Mouse (Mus musculus): ENCODE results near the gene Dnase1l3. TPM values are rescaled to one million over a fixed set of nuclear protein-coding genes. Genes with fewer than 3 reads are reported as not detected.

Gene Dnase1l3
- polyA plus RNA-seq, 1 experiment from 2014 or later: 0.29 TPM

DNA sequence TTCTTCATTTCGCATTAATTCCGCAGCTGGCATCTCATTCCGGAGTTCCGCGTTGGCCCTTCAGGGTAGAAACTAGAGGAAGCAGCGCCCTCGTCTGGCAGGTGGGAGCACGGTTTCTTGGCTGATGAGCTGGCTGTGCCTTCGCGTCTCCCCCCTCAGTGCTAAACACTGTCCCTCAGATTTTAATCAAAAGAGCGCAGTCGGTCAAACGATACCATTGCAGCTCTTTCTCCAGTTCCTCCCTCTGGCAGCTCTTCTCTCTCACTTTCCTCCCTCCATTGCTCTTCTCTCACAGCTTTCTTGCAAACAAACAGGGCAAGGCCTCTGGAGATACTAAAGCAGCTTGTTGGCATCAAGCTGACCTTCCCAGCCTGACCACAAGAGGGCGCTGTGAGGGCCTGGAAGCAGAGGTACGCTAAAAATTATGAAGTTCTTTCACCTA, 2.9 kb upstream of the Dnase1l3 start:
- Histone ChIP-seq H3K4me2 (peak overlapping the region; percentile 52), H3K27me3 (peaks cover 25% of the 10 kb centered on the region), H3K4me1 (peaks cover 21% of the 10 kb centered on the region), H3K9me3 (replicated peaks) (no peaks in the 10 kb centered on the region), H3K36me3 (no peaks in the 10 kb centered on the region), H3K27ac (no peak overlapping the region), H3K9ac (no peak overlapping the region), H3K4me3 (replicated peaks) (peak overlapping the region; percentile 15)
- 0 out of 2 replicates have a peak, but pooled peaks have one; percentile 16 for ATAC-seq (replicated peaks; ENCODE audit: low FRiP score)
- 2% methylated on average over 15 of the region's 15 CpGs for WGBS

DNA sequence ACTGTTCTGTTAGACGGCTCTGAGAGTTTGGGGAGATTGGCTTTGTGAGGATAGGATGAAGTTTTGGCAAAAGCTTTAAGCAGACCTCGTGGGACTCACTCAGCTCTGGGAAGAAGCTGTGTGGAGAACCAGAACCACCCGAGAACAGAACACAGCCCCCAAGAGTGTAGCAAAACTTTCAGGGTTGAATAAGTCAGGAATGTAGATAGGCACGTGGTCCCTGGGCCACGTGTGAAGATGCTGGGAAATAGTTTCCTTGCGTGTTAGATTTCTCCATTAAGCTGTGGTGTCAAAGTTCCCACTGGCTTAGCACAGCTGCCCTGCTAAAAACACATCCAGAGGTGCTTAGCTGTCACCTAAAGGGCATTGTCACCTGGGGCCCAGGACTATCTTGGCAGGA, 2.2 kb downstream of the Dnase1l3 start:
- Histone ChIP-seq H3K27ac (no peak overlapping the region), H3K4me2 (no peak overlapping the region), H3K9me3 (replicated peaks) (no peaks in the 10 kb centered on the region), H3K4me3 (replicated peaks) (no peak overlapping the region), H3K27me3 (no peaks in the 10 kb centered on the region), H3K4me1 (peaks cover 21% of the 10 kb centered on the region), H3K9ac (no peak overlapping the region), H3K36me3 (no peaks in the 10 kb centered on the region)
- ATAC-seq (replicated peaks; ENCODE audit: low FRiP score): 0 out of 2 replicates have a peak, but pooled peaks have one; percentile 13
- 42% methylated on average over 6 of the region's 6 CpGs for WGBS

DNA sequence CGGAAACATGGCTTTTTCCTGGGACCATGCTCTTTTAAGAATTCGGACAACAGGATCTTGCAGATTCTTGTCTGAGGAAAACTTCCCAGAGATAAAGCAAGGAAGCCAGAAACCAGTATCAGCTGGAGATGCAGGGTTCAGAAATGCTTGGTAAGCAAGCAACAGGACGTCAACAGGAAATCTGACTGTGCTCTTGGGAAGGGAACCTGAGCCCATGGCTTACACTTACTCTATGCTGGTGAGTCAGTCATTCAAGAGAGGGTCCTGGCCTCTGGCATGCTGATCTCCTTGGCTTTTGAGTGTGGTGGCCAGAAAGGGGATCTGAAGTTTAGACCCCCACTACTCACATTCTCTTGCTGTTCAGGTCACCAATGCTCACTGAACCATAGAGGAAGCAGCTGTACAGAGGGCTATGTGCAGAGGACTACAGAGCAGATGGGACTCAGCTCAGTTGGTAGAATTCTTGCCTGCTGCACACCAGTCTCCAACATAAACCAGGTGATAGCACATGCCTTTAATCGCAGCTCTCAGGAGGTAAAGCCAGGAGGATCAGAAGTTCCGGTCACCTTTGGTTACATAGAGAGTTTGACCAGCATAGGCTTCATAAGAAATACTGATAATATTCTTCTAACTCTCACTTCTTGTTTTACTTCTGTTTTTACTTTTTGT, 3.1 kb downstream of the Dnase1l3 start:
- no peak overlapping the region for H3K4me3 ChIP-seq (replicated peaks)
- H3K4me2 ChIP-seq: no peak overlapping the region
- H3K27me3 ChIP-seq: no peaks in the 10 kb centered on the region
- H3K36me3 ChIP-seq: no peaks in the 10 kb centered on the region
- H3K27ac ChIP-seq: 0 out of 2 replicates have a peak overlapping the region, but pooled peaks have one; percentile 15
- 72% methylated on average over 5 of the region's 5 CpGs for WGBS
- peak; percentile 54 for ATAC-seq (replicated peaks; ENCODE audit: low FRiP score)
- no peak overlapping the region for H3K9ac ChIP-seq
- peaks cover 17% of the 10 kb centered on the region for H3K4me1 ChIP-seq
- H3K9me3 ChIP-seq (replicated peaks): no peaks in the 10 kb centered on the region

DNA sequence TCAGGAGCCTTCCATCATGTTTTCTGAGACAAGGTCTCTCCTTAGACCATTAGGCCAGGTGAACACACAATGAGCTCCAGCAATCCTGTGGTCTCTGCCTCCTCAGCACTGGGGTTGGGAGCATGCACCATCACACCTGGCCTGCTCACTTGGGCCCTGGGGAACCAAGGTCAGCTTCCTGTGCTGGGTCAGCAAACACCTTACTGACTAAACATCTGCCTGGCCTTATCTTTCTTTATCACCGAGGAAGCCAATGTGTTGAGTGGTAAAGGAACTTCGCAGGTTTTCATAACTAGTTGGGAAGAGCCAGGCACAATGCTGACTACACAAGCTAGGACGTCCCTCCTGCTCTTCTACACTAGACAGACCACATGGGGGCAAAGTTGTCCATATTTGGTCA, 4.4 kb downstream of the Dnase1l3 start:
- WGBS: 77% methylated on average over 3 of the region's 3 CpGs
- no peak overlapping the region for H3K4me2 ChIP-seq
- no peak overlapping the region for H3K9ac ChIP-seq
- H3K36me3 ChIP-seq: no peaks in the 10 kb centered on the region
- H3K9me3 ChIP-seq (replicated peaks): no peaks in the 10 kb centered on the region
- no peak for ATAC-seq (replicated peaks; ENCODE audit: low FRiP score)
- H3K4me3 ChIP-seq (replicated peaks): no peak overlapping the region
- no peak overlapping the region for H3K27ac ChIP-seq
- no peaks in the 10 kb centered on the region for H3K27me3 ChIP-seq
- peaks cover 17% of the 10 kb centered on the region for H3K4me1 ChIP-seq

DNA sequence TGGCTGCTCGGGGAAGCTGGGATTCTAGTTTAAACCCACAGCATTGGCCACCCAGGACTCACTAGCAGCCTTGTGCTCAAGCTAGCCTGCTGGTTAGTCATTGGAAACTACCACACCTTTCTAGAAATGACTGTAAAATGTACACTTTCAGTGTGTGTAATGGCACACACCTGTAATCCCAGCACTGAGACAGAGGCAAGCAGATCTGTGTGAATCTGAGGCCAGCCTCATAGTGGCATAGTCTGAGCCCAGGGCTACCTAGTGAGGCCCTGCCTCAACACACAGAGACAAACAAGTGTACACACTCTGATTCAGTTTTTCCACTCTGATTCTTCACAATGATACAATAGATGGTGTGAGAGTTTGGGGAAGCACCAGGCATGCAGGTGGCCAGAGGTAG, 5.0 kb downstream of the Dnase1l3 start:
- H3K36me3 ChIP-seq: no peaks in the 10 kb centered on the region
- no peaks in the 10 kb centered on the region for H3K27me3 ChIP-seq
- no peaks in the 10 kb centered on the region for H3K9me3 ChIP-seq (replicated peaks)
- no peak overlapping the region for H3K27ac ChIP-seq
- 65% methylated on average over 1 of the region's 1 CpGs for WGBS
- no peak overlapping the region for H3K4me3 ChIP-seq (replicated peaks)
- H3K9ac ChIP-seq: no peak overlapping the region
- ATAC-seq (replicated peaks; ENCODE audit: low FRiP score): no peak
- H3K4me1 ChIP-seq: peaks cover 17% of the 10 kb centered on the region
- H3K4me2 ChIP-seq: no peak overlapping the region

DNA sequence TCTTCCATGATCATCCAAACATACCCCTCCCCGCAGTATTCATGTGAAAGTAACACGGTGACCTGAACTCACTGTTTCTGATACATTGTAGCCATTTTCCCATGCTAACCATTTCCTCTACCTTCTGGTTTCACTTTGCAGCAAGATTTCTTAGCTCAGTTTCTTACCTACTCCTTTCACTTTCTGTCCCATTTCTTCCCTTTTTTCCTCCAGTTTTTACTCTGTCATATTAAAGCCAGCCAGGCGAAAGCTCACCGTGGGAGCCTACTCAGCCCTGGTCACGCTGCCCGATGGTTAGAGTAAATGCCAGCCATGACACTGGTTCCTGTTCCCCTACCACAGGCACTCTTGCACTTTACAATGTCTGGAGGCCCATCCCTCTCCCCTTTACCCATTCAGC, 7.5 kb downstream of the Dnase1l3 start:
- no peaks in the 10 kb centered on the region for H3K27me3 ChIP-seq
- H3K4me2 ChIP-seq: no peak overlapping the region
- no peak for ATAC-seq (replicated peaks; ENCODE audit: low FRiP score)
- no peak overlapping the region for H3K9ac ChIP-seq
- WGBS: 97% methylated on average over 6 of the region's 6 CpGs
- H3K4me1 ChIP-seq: peaks cover 11% of the 10 kb centered on the region
- no peaks in the 10 kb centered on the region for H3K36me3 ChIP-seq
- no peaks in the 10 kb centered on the region for H3K9me3 ChIP-seq (replicated peaks)
- H3K4me3 ChIP-seq (replicated peaks): no peak overlapping the region
- H3K27ac ChIP-seq: no peak overlapping the region

DNA sequence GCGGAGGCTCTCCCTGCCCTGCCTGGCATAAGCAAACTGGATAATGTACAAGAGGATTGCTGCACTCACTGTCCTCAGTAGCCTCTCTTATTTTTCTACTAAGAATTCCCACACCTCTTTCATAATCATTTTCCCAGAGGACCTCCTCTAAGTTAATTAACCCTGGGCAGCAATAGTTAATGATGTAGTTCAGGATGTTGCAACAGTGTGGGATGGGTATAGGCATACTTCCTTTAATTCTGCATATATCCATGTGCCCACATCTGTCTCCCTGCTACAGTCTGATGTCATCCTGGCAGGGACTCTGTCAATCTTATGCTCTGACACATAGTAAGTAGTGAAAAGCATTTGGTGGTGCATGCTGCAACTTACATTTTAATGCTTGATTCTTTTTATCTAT, 13.1 kb downstream of the Dnase1l3 start:
- Histone ChIP-seq H3K4me3 (replicated peaks) (no peak overlapping the region), H3K36me3 (no peaks in the 10 kb centered on the region), H3K9ac (no peak overlapping the region), H3K27me3 (no peaks in the 10 kb centered on the region), H3K4me2 (no peak overlapping the region), H3K9me3 (replicated peaks) (no peaks in the 10 kb centered on the region), H3K4me1 (no peaks in the 10 kb centered on the region), H3K27ac (no peak overlapping the region)
- no peak for ATAC-seq (replicated peaks; ENCODE audit: low FRiP score)
- 89% methylated on average over 1 of the region's 1 CpGs for WGBS

DNA sequence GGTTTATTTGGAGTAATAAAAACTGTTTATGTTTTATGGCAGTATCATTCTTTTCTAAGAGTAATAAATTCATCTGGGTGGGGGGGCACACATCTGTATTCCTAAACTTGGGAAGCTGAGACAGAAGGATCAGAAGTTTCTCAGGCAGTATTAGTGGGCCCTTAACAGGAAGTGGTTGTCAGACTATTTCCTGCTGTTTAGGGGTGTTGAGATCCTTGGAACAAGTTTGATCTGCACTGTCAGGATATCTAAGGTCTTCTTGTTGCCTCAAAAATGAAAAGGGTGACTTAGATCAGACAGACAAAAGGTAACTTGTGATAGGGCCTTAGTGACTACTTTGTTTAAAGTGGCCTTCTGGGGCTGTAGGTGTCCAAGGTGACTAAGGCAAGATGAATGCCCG, 16.2 kb downstream of the Dnase1l3 start:
- no peaks in the 10 kb centered on the region for H3K36me3 ChIP-seq
- H3K27ac ChIP-seq: no peak overlapping the region
- no peak overlapping the region for H3K4me3 ChIP-seq (replicated peaks)
- 76% methylated on average over 1 of the region's 1 CpGs for WGBS
- H3K4me2 ChIP-seq: no peak overlapping the region
- ATAC-seq (replicated peaks; ENCODE audit: low FRiP score): no peak
- H3K4me1 ChIP-seq: no peaks in the 10 kb centered on the region
- no peaks in the 10 kb centered on the region for H3K9me3 ChIP-seq (replicated peaks)
- H3K9ac ChIP-seq: no peak overlapping the region
- H3K27me3 ChIP-seq: no peaks in the 10 kb centered on the region

DNA sequence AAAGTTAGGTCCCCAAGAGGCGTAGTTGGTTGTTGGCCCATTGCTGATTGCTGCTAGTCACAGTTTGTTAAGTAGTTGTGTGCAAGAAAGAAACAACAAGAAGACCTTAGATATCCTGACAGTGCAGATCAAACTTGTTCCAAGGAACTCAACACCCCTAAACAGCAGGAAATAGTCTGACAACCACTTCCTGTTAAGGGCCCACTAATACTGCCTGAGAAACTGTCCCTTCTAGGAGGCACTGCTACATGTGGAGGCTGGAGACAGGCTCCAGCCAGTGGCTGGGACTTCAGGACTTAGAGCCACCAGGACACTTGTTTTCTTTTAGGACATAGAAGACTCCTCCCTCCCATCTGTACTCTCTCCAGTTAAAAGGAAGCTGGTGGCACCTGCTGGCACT, 16.9 kb downstream of the Dnase1l3 start:
- no peak overlapping the region for H3K4me2 ChIP-seq
- H3K27me3 ChIP-seq: no peaks in the 10 kb centered on the region
- no peak for ATAC-seq (replicated peaks; ENCODE audit: low FRiP score)
- H3K9ac ChIP-seq: no peak overlapping the region
- no peaks in the 10 kb centered on the region for H3K4me1 ChIP-seq
- H3K27ac ChIP-seq: no peak overlapping the region
- H3K4me3 ChIP-seq (replicated peaks): no peak overlapping the region
- no peaks in the 10 kb centered on the region for H3K36me3 ChIP-seq
- 86% methylated on average over 1 of the region's 1 CpGs for WGBS
- H3K9me3 ChIP-seq (replicated peaks): no peaks in the 10 kb centered on the region

DNA sequence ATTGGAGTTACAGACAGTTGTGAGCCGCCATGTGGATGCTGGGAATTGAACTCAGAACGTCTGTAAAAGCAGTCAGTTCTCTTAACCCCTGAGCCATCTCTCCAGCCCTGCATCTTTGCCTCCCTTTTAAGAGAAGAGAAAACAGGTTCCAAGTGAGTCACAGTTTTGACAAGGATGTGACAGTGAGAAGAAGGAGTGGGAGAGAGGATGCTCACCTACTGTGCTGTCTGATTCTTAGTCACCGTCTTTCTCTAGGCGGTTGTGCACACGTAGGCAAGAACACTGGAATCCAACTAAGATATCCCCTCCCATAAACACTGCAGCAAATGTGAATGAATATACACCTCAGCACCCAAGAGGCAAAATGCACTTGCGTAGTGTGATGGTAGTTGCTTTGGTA, 19.2 kb downstream of the Dnase1l3 start:
- Histone ChIP-seq H3K4me1 (0 out of 2 replicates have a peak, but pooled peaks cover 3% of the 10 kb centered on the region), H3K36me3 (no peaks in the 10 kb centered on the region), H3K4me2 (no peak overlapping the region), H3K9ac (no peak overlapping the region), H3K9me3 (replicated peaks) (no peaks in the 10 kb centered on the region), H3K27ac (no peak overlapping the region), H3K27me3 (no peaks in the 10 kb centered on the region), H3K4me3 (replicated peaks) (no peak overlapping the region)
- 75% methylated on average over 6 of the region's 6 CpGs for WGBS
- no peak for ATAC-seq (replicated peaks; ENCODE audit: low FRiP score)

DNA sequence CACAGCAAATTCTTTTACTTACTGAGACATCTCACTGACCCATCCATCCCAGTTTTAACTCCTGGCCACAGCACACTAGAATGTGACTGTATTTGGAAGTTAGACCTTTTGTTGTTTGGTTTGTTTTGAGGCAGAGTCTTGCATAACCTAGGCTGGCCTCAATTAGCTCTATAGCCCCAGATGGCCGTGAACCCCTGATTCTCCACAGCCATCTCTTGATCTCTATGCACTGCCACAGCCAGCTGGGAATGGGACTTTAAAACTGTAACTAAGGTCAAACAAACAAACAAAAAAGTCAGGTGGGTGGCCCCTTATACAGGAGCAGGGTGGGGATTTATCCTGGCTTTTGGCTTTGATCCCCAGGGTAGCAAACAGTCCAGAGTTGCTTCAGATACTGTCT, 19.7 kb downstream of the Dnase1l3 start:
- Histone ChIP-seq H3K36me3 (no peaks in the 10 kb centered on the region), H3K4me3 (replicated peaks) (no peak overlapping the region), H3K9ac (no peak overlapping the region), H3K27ac (no peak overlapping the region), H3K27me3 (no peaks in the 10 kb centered on the region), H3K4me2 (no peak overlapping the region), H3K9me3 (replicated peaks) (no peaks in the 10 kb centered on the region), H3K4me1 (0 out of 2 replicates have a peak, but pooled peaks cover 3% of the 10 kb centered on the region)
- 89% methylated on average over 1 of the region's 1 CpGs for WGBS
- ATAC-seq (replicated peaks; ENCODE audit: low FRiP score): no peak

DNA sequence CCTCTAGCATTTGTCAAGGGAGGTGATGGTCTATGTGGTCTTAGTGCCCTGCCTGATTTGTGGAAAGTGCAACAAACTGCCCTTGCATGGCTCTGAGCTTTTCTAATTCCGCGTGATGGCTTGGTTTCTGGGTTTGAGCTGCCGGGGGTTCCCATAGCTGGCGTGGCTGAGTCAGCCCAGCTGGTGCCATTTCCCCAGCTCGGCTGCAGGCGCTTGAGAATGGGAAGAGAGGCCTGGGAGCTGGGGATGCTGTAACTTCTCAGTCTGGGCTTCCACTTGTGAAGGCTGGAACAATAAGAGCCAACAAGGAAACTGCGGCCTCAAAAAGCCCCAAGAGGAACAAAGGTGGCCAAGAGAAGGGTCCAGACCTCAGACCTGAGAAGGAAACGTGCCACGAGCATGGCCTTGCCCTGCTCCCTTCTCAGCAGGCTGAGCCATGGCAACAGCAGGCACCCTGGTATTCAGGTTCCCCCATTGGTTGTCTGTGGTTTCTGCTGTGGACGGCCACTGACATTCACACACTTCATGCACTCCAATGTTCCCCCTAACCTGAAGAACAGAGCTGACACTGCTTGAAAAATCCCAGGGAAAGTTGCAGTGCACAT, 22.4 kb downstream of the Dnase1l3 start:
- Histone ChIP-seq H3K4me2 (no peak overlapping the region), H3K4me1 (0 out of 2 replicates have a peak, but pooled peaks cover 3% of the 10 kb centered on the region), H3K27me3 (no peaks in the 10 kb centered on the region), H3K27ac (no peak overlapping the region), H3K9me3 (replicated peaks) (no peaks in the 10 kb centered on the region), H3K36me3 (no peaks in the 10 kb centered on the region), H3K9ac (no peak overlapping the region), H3K4me3 (replicated peaks) (no peak overlapping the region)
- 57% methylated on average over 10 of the region's 10 CpGs for WGBS
- ATAC-seq (replicated peaks; ENCODE audit: low FRiP score): no peak

All from kidney, embryonic 15.5 days (tissue).